Mouse (Mus musculus): ENCODE measurements around the gene Fabp1.
A peak's percentile ranks its signal among the peaks of the same experiment; 100 is the strongest.

The Fabp1 gene

DNA sequence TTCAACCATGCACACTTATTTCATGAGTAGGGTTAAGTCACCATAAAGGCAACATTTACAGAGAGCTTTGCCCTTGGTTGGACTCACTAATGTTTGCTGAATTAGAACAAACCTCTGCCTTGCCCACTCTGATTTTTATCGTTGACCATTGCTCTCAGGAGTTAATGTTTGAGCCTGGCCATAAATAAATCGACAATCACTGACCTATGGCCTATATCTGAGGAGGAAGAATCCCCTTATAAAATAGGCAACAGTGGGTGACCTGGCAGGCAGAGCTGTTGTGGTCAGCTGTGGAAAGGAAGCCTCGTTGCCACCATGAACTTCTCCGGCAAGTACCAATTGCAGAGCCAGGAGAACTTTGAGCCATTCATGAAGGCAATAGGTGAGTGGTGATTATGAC is at the start of gene Fabp1:
Gene Fabp1, plus strand, starts transcription at position 216 of the 400 bp plus-strand sequence.
- DNase-seq, result no peak

DNA sequence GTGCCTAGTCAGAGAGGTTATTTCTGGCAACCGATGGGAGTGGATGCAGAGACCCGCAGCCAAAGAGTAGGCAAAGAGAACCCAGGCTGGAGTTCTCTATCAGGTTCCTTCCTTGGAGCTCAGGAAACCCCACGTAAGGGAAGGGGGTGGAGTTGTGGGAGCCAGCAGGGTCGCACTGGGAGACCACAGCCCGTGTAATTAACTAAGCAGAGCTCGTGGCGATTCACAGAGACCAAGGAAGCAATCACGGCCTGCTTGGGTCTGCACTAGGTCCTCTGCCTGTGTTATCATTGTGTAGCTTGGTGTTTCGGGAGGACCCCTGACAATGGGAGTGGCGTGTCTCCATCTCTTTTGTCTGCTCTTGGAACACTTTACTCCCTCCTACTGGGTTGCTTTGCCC is 48.5 kb upstream of the Fabp1 start:
- no peak for DNase-seq

DNA sequence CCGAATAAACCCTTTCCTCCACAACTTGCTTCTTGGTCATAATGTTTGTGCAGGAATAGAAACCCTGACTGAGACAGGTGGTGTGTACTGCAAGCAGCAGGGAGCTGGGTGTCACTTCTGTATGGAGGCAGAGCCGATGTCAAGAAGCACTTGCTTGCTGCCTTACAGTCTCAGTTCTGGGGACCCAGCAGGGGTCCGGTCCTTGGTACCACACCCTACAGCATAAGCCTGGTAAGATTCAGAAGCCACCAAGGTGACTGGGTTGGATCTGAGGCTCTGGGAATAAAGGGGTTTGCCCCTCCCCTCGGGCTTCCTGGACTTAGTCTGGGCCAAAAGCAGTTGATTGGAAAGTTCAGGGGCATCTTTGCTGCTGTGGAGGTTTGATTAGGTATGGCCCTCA is 46.1 kb upstream of the Fabp1 start:
- DNase-seq, result no peak

DNA sequence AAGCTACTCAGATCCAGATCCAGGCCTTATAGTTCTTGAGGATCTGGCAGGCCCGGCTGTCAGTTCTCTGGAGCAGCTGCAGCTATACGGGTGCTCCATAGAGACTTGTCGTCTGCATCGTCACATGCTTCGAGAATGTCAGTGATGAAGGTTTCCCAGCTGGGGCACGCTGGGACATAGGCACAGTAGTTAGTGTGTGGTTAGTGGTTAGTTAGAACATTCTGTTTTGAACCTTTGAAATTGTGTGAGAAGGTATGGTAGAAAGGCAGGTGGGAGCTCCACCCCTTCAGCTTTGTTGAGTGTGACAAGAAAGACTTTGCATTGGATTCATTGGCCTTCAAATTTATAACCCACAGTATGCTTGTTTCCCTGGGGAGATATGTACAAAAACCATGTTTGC is 44.8 kb upstream of the Fabp1 start:
- DNase-seq, result no peak

DNA sequence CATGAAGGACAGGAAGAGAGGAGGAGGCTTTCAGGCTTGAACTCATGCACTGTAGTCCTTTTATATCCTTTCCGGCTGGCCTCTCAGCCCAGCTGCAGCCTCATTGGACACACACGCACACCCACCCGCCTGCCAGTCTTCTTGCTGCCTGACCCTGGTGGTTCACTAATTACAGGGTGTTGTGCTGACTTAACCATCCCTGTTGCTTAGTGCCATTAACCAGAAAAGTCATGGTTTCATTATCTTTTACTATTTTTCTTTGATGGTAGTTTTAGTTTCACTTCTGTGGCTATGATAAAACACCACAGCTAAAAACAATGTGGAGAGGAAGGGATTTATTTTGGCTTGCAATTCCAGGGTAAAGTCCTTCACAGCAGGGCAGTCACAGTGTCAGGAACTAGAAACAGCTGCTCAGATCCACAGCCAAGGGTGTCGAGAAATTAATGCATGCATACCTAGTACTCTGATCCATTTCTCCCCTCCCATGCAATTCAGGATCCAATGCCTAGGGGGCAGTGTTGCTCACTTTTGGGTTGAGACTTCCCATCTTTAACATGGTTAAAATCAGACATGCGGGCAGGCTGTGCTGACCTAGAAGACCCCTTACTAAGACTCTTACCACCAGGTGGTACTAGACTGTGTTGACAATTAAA is 42.8 kb upstream of the Fabp1 start:
- peak; percentile 24 to 33 for DNase-seq

DNA sequence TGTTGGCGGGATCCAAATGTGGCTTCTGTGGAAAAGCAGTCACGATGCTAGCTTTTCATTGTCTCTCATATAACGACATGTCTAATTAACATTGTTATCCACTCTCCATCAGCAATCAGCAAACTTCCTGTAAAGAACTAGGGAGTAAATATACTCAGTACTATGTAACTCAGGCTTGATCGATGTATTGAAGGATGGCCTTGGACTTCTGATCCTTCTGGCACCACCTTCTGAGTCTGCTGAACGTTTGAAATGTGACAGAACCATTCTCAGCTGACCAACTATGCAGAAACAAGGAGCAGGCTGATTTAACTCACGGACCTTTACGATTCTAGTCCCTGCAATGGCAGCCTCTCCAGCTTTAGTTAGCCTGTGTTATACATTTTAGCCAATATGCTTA is 38.3 kb upstream of the Fabp1 start:
- DNase-seq, result no peak

DNA sequence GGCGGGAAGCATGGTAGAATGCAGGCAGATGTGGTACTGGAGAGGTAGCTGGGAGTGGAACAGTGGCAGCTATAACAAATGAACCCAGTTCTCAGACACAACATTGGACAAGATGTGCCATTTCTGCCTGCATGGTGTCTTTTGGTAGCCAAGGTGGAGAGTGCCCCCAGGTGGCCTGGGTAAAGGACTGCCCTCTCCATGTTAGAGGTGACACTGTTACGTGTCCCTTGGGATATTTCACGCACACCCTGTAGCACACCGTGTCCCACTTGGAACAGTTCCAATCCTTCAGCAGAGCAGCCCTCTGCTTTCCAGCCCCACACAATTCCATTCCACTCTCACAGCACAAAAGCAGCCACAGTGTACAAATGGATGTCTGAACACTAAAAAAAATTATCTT is 37.4 kb upstream of the Fabp1 start:
- DNase-seq, result peak in 1 of 2 experiments; percentile 22

DNA sequence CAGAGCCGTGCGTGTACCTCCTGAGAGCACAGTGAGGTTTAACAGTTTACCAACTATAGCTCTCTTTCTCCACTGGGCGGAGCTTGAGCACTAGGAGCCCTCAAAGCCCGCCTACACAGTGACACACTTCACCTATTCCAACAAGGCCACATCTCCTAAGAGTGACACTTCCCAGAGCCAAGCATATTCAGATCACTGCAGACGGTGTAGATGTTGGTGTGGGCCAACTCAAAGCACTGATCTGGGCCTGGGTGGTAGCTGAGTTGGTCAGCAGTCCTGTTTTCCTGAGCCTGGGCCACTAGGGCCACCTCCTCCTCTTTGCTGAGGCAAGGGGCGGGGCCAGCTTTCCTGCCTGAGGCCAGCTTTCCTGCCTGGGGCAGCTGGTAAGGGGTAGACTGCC is 35.2 kb upstream of the Fabp1 start:
- DNase-seq, result peak in 1 of 2 experiments; percentile 22

DNA sequence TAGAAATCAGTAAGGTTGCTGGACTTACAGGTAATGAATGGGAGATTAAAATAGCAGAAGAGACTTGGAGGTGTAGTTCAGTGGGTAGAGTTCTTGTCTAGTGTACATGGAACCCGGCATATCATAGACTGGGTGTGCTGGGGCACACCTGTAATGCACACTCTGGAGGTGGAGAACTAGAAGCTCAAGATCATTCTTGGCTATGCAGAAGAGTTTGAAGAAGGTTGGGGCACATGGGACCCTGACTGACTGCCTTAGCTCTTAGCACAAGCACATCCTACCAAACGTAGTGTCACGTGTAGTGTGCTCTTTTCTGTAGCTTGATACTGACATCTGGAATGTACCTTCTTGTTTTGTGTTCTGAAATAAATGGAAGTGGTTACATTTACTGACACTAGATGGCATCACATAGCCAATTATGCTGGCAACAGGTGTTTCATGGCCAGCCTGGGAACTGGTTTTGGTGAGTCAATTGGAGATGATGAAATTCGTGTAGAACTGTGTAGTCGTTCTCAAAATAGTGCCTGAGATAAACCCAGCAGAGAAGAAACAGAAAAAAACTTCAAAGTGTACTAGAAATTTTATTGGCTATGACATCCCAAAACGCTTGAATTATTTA is 33.0 kb upstream of the Fabp1 start:
- DNase-seq, result peak; percentile 57 to 74

DNA sequence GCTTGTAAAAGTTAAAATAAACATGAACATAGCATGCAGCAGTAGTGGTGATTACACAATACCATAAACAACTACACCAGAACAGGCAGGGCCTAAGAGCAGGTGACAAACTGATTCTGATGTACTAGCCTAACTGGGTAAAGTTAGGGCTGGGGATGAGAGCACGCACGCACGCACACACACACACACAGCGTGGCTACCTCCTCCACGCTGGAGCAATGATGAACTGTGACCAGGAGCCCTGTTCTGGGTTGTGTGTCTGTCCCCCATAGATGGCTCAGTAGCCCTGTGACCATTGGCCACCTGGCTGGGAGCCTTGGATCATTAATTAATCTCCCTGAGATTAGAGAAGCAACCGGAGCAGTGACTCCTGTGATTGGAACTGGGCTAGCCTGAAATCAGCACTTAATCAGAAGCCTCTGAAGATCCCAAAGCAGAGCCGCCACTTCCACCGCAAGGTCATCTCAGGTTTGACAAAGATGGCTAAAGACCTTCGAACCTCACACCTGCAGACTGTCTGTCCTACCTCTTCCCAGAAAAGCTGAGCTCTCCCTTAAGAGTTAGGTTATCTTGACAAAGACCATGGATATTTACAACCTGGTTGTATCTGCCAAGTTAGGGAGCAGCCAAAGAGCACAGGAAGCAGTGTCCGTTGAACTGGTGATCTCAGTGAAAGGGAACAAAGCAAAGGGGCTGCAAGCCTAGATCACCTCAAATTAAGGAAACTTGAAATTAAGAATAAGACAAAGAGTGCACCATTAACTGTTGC is 26.6 kb upstream of the Fabp1 start:
- DNase-seq, result no peak

DNA sequence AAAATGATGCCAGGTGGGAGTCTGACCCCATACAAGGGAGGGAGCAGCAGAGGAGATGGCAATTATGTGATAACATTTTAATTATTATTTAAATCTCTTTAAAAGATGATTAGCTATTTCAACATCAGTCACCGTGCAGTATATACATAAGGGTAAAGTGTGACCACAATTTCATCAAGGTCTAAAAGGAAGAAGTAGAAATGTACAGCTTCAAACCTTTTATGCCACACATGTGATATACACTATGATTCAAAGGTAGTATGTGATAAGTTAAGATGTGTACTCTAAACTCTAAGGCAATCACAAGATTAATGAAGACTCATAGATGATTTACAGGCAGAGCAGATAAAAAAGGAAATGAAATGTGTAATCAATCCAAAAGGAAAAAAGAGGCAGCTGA is 19.0 kb upstream of the Fabp1 start:
- no peak for DNase-seq

DNA sequence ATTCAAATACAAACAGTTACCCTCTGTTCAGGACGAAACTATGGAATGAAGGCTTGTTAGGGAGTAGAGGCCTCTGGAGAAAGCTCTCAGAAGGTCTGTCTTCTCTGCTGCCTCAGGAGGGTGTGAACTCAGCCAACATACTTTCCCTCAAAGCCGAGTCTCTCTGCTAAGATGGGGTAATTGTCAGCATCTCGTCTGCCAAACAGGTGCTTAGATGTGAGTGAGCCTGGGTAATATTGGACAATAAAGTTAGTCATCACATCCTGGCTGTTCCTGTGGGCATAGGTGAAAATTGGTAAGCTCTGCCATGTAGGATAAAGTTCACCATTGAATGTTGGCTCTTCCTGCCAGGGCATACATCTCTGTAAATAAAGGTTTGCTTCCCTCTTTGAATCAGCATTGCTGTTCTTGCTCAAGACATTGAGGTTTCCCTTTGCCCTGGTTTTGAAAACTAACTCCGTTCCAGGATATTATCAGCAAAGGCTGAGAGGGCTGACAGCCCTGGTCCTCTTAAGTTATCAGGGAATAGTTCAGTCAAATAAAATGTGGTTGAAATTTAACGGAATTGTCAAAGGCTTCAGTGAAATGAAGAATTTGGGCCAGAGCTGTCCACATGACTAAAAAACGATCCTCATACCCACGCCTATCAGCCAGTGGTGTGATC is 14.6 kb upstream of the Fabp1 start:
- no peak for DNase-seq

DNA sequence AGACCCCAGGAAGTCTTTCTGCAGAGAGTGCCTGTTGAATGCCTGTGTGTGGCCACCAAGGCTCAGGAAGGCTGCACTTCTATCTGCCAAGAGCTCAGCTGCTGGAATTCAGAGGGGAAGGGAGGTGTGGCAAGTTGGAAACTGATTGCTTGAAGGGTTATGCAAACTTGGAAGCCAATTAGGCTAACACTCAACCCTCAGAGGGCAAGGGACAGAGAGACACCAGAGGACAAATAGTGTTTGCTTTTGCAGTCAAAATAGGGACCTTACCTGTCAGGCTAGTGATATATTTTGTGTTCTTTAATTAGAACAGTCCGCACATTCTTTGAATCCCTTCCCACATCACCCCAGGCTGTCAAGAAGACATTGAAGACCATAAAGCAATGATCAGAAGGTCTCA is 10.0 kb upstream of the Fabp1 start:
- DNase-seq, result no peak

DNA sequence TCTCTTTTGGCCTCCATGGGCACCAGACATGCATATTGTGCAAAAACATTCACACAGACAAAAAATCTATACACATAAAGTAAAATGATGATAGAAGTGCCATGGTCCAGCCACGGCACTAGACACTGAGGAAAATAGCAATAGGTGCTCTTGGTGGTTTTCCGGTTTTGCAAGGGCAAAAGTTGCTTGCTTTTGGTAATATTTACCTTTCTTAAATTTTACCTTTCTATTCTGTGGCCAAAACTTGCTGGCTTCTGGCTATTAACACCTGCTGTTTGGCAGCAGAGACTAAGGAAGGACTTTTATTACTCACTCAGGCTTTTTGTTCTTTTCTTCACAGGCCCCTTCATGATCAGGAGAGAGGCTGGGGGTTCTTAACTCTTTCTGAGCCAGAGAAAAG is 9.1 kb upstream of the Fabp1 start:
- no peak for DNase-seq

DNA sequence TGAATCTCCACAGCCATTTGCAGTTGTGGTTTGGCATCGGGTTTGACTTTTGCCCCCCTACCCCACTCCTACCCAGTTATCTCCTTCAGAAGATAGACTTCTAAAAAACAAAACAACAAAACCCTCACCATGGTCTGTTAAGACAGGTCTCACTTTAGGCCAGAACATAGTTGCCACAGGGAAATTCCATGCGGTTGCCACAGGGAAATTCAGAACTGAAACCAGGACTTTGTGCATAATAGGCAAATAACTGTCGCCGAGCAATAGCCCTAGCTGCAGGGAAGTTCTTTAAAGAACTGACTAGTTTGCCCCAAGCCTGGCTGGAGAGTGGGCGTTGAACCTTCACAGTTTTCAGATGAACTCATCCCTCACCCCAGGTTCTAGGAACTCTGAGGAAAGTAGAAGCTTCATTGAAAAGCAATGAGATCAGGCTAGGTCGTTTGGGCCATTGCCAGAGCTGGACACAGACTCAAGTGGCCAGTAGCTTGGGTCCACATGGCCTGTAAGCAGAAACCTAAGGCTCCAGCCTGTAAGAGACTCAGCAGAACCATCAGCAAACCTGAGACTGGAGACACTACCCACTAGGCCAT is 6.4 kb upstream of the Fabp1 start:
- DNase-seq, result no peak

DNA sequence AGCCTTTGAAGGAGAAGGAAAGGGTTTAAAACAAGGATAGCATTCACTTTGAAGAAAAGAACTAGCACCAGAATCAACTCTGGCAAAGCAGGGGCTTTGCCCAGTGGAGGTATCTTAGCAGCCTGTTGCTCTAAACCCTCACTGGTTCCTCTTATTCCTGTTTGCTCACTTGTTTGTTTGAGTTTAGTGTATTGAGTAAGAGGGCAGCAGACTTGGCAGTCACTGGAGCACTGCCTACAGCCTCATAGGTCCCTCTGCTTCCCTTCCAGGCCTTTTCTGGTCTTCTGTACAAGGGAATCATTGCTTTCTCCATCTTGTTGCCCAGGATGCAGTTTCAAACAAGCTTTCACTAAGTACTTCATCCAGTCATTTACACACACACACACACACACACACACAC is 3.5 kb upstream of the Fabp1 start:
- no peak for DNase-seq

DNA sequence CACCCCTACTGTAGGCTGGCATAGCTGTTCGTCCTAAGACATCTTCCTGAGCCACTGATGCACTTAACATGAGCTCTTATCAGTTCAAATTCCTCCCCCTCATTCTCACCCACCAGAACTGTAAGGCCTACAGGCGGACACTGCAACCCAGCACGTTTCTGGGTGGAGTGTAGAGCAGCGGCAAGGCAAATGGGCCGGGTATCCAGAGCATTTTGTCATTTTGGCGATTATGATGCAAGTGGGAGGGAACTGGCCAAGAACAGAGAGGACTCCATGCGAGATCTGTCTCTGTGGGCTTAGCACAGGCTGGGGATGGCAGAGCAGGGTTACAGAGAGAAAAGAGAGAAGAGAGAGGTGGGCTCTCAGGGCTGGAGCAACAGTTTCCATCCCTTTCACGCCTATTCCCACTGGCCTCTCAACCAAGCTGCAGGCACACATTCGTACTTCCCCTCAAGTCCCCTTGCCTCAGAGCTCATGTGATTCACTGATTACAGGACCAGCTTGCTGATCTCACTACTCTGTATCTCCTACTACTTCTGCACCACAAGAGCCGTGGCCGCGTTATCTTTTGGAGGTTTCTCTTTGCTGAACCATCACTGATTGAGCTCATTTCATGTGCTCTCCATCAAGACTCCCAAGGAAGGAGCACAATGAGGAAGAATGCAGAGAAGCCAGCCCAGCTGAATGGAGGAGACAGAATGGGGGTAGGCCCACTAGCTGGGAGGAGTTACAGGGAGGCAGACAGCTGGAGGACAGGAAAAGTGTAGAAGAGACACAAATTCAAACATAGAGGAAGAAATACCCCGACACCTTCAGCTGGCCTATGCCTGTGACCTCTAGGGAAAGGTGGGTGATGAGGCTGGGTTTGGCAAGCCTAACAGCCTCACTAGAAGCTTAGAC is 1.7 kb upstream of the Fabp1 start:
- no peak for DNase-seq

DNA sequence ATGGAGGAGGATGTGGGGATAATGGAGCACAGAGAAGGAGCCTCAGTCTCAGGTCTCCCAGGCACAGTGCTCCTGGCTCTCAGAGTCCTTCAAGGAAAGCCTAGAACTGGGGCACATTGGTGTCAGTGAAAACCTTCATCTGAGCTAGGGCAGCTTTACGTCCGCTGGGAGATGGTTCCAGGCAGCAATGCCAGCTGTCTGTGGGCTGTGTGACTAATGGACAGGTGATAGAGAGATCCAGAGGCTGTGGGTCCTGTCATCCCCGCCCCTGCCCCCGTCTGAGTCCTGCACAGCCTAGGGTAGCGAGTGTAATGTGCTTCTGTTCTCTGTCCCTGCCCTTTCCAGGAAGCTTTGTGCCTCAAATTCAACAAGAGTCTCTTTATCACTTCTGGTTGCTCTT is 2.3 kb downstream of the Fabp1 start:
- no peak for DNase-seq

DNA sequence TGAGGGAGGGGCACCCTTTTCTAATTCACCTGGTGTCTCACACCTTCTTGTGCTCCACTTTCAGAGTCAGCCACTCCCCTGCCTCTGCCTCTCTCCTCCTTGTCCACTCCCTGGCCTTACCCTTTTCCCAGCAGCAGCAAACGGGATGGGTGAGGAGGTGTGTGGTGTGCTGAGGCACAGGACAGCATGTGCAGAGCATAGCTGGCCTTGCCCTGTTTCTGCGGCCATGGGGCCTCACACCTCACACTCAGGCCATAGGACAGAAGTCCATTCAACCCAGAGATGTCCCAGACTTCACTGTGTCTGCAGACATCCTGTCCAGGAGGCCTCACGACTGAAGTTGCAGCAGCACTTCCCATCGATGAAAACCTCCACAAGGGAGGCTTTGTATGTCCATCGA is 4.0 kb downstream of the Fabp1 start:
- DNase-seq, result no peak

DNA sequence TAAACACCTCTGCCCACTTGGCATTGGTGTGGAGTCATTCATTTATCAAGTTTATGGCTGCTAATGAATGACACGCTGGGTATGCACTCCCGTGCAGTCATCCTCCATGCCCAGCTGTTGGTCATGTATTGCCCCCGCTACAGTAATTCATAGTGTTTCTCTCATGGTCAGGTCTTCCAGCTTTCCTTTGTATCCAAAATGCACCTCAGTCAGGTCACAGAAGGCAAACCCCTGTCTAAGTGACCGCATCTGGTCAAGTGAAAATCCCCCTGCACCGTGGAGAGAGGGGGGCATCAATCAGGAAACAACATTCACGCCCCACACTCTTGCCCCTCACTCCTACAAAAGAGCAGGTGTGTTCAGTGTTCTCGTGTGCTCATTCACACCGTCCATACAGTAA is 4.5 kb downstream of the Fabp1 start:
- no peak for DNase-seq

DNA sequence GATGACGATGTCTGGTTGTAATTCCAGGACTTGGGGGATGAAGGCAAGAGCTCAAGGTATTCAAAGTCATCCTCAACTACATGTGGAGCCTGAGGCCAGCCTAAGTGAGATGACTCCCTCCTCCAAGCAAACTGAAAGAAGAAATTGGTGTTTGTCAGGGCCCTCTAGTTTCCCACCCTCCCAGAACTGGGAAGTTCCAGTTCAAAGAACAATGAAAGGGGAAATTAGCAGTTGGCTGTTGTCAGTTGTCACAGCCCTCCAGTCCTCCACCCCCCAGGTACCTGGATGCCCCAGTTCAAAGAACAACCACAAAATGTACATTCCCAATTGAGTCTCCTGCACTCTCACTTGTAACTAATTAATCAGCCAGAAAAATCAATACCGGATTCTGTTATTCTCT is 9.1 kb downstream of the Fabp1 start:
- no peak for DNase-seq

DNA sequence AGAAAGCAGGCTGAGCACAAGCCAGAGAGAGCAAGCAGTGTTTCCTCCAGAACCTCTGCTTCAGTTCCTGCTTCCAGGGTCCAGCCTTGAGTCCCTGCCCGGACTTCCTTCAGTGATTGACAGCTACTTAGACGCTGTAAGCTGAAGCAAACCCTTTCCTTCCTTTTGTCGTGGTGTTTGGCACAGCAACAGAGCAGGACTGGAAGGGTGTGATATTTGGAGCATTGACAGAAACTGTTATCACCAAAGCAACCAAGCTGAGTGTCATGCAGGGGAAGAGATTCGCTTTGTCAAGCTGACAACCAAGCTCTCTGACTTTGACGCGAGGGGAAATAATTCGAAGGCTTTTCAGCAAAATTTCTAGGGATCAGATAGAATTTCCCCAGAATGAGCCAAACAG is 12.3 kb downstream of the Fabp1 start:
- no peak for DNase-seq
